Mouse (Mus musculus) CD4-positive naive resting alpha-beta T cell, adult 57 days (primary cell): ENCODE measurements around the gene H2-Ab1. TPM values are rescaled to one million over a fixed set of nuclear protein-coding genes. Genes with fewer than 3 reads are reported as not detected.

Experiments
- total RNA-seq: library from RNA; stranded (reverse); gene quantifications from one replicate; pipeline ENCODE4 v1.2.4, GENCODE M21; 2023

Gene H2-Ab1
- total RNA-seq: 189 TPM

DNA sequence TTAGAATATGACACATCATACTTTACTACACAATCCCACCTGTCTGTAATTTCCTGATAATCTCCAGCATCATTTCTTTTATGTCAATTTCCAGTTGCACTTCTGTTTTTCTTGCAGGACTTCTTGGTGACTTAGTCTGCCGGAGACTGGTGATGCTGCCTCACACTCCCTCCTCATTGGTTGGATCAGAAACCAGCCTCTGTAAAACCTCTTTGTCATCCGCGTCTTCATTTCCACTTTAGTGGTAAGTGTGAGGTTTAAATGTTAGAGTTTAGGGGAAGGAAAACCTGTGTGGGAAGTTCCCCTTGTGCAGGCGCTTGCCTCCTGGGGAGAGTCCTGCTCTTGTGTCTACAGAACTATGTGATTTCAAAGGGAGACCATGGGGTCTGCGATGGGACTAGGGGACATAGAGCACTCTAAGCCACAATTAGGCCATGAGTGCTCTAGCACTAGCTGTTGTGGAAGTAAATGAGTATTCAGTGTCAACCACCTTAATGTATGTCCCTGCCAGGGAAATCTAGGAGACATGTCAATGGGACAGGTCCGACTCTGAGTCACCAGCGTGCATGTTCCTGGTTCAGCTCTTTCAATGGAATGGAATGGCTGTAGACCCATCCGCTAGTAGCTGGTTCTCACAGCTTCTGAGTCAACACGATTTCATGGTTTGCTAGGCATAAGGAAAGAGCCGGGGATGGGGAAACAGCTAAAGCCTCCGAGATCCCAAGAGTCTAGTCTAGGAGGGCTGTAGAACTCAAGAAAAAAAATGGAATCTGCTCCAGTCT, at the start of gene H2-Ab1:
H2-Ab1 (plus strand) TSS at position 96 of the 782 bp plus-strand sequence.

DNA sequence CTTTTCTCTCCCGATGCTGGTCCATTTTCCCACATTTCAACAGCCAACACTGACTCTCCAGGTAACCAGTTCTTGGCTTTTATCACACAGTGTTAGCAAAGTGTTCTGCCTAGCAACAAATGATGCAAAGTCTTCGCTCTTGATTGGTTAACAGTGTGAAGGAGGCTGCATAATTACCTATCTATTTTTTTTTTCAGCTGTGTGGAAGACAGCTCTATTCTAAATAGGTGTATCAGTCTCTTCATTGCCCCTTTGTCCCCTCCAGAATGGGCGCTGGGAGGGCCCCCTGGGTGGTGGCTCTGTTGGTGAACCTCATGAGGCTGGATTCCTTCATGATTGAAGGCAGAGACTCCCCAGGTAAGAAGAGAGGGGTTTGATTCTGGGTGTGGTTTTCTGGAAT, 18.8 kb upstream of the H2-Ab1 start, which contains the start of gene H2-Ob:
H2-Ob (plus strand) TSS at position 198 of the 400 bp plus-strand sequence.

DNA sequence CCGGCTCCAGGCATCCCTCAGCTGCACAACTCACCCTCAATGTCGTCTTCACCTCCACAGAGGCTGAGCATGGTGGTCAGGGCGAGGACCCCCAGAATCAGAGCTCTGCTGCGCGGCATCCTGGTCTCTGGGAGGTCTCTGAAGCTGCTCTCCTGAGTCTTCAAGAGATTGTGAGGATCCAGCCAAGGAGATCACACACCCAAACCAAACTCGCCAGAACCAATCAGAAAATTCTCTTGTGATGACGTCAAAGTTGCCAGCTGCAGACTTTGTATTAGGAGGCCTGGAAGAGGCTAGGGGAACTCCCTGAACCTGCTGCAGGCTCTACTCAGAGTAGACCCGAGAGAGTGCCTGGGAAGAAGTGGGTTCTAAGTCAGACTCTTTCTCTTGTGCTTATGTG, 30.2 kb downstream of the H2-Ab1 start, which contains the start of gene H2-Aa:
H2-Aa (minus strand) TSS at position 176 of the 400 bp plus-strand sequence.

DNA sequence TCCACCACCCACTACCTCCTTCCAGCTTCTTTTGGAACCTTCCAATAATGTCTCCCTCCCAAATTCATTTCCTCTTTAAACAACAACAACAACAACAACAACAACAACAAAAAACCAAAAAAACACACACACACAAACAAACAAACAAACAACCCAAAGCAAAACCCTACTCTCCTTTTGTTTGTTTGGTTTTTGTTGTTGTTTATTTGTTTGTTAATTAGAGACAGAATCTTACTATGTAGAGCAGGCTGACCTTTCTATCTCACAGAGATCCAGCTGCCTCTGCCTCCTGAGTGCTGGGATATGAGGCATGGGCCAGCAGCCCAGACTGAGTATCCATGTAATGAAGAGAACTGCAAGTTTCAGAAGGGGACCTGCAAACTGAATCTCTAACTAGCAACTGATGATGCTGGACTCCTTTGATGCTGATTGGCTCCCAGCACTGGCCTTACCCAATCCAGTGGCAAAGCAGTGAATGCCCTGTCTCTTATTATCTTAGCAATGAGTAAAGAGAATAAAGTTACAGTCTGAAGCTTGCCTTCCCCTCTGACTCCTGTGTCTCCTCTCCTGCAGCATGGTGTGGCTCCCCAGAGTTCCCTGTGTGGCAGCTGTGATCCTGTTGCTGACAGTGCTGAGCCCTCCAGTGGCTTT, 48.0 kb downstream of the H2-Ab1 start, which contains the start of gene H2-Eb1:
H2-Eb1 (plus strand) TSS at position 488 of the 651 bp plus-strand sequence.

Other genes starting within 250 kb of the H2-Ab1 start
- gene Ring1, start 233.0 kb upstream of the H2-Ab1 start, total RNA-seq: 26.4 TPM
- 130 TPM for gene H2-Ke6, start 229.6 kb upstream of the H2-Ab1 start, total RNA-seq
- gene Slc39a7, start 226.0 kb upstream of the H2-Ab1 start, total RNA-seq: 107 TPM
- 109 TPM for gene Rxrb, start 225.9 kb upstream of the H2-Ab1 start, total RNA-seq
- 40.9 TPM for gene Col11a2, start 218.3 kb upstream of the H2-Ab1 start, total RNA-seq
- gene H2-Oa, start 165.3 kb upstream of the H2-Ab1 start, total RNA-seq: 8.9 TPM
- 41.5 TPM for gene H2-DMa, start 138.1 kb upstream of the H2-Ab1 start, total RNA-seq
- gene Brd2, start 135.1 kb upstream of the H2-Ab1 start, total RNA-seq: 400 TPM
- gene H2-DMb2, start 114.4 kb upstream of the H2-Ab1 start, total RNA-seq: 40.5 TPM
- 26.0 TPM for gene H2-DMb1, start 104.6 kb upstream of the H2-Ab1 start, total RNA-seq
- 163 TPM for gene Tap1, start 70.1 kb upstream of the H2-Ab1 start, total RNA-seq
- gene Psmb9, start 69.9 kb upstream of the H2-Ab1 start, total RNA-seq: 144 TPM
- gene Psmb8, start 60.0 kb upstream of the H2-Ab1 start, total RNA-seq: 220 TPM
- 147 TPM for gene Tap2, start 54.2 kb upstream of the H2-Ab1 start, total RNA-seq
- 92.6 TPM for gene H2-Ob, start 18.8 kb upstream of the H2-Ab1 start, total RNA-seq
- gene H2-Aa, start 30.1 kb downstream of the H2-Ab1 start, total RNA-seq: 180 TPM
- 143 TPM for gene H2-Eb1, start 48.2 kb downstream of the H2-Ab1 start, total RNA-seq
- gene H2-Eb2, start 68.0 kb downstream of the H2-Ab1 start, total RNA-seq: 0.95 TPM
- gene Btnl2, start 97.1 kb downstream of the H2-Ab1 start, total RNA-seq: not detected
- gene Btnl1, start 119.4 kb downstream of the H2-Ab1 start, total RNA-seq: not detected
- 1.2 TPM for gene BC051142, start 141.1 kb downstream of the H2-Ab1 start, total RNA-seq
- not detected for gene Btnl4, start 219.6 kb downstream of the H2-Ab1 start, total RNA-seq